Mouse (Mus musculus) neural tube, embryonic 13.5 days (tissue): ENCODE measurements around the gene Echdc3. TPM values are rescaled to one million over a fixed set of nuclear protein-coding genes. Genes with fewer than 3 reads are reported as not detected.

Experiments
- ATAC-seq: fragments of 200-750 bp; cut with Nextera tagmentation; 2 replicates; pipeline ENCODE4 v1.8.0; 2017; ENCODE audit warnings: low read depth, mild to moderate bottlenecking, moderate TSS enrichment, moderate library complexity
- H3K27ac ChIP-seq: fragments of 300-500 bp; sonication (generic); replicated peaks from 2 replicates; pipeline ENCODE4 v1.5.1; 2015; ENCODE audit warnings: moderate library complexity, mild to moderate bottlenecking, inconsistent platforms
- H3K27me3 ChIP-seq: fragments of 300-500 bp; sonication (generic); 2 replicates; pipeline ENCODE4 v1.6.1; 2015; ENCODE audit warnings: mild to moderate bottlenecking, inconsistent platforms
- H3K36me3 ChIP-seq: fragments of 300-500 bp; sonication (generic); 2 replicates; pipeline ENCODE4 v1.6.1; 2015; ENCODE audit warnings: mild to moderate bottlenecking, inconsistent platforms
- H3K4me1 ChIP-seq: fragments of 300-500 bp; sonication (generic); replicated peaks from 2 replicates; pipeline ENCODE4 v1.6.1; 2015; ENCODE audit warnings: inconsistent platforms
- H3K4me2 ChIP-seq: fragments of 300-500 bp; sonication (generic); 2 replicates; pipeline ENCODE4 v1.6.1; 2015; ENCODE audit warnings: inconsistent platforms, mild to moderate bottlenecking, moderate library complexity
- H3K4me3 ChIP-seq: fragments of 300-500 bp; sonication (generic); 2 replicates; pipeline ENCODE4 v1.5.1; 2015; ENCODE audit warnings: mild to moderate bottlenecking, inconsistent platforms
- H3K9ac ChIP-seq: fragments of 300-500 bp; sonication (generic); 2 replicates; pipeline ENCODE4 v1.6.1; 2015; ENCODE audit warnings: moderate library complexity, mild to moderate bottlenecking, inconsistent platforms
- H3K9me3 ChIP-seq: fragments of 300-500 bp; sonication (generic); 2 replicates; pipeline ENCODE4 v1.6.1; 2016; ENCODE audit warnings: inconsistent platforms
- WGBS: fragments of 180-500 bp; shearing (Covaris S2); methylation state at CpG from one replicate; pipeline ENCODE4 v1.1.7; 2015; 5-methylcytosine and 5-hydroxymethylcytosine counted together
- polyA plus RNA-seq: library from polyadenylated mRNA; unstranded; fragments of >200 nt; fragmentation: Nextera tagmentation; extraction: Ambion mirVana; gene quantifications from 2 replicates; pipeline ENCODE4 v1.2.1, GENCODE M21; 2015

The Echdc3 gene
- polyA plus RNA-seq, 1 experiment from 2014 or later, result 1.9 TPM

GRCm38 (mm10) chr2:6212327-6212723, 508 bp downstream of the Echdc3 start:
- H3K27ac ChIP-seq, result peak overlapping the region; percentile 71; the same call in 1 of the 2 replicates
- ATAC-seq, result peak; percentile 32; the same call in 1 of the 2 replicates
- H3K27me3 ChIP-seq, result no peaks in the 10 kb centered on the region
- H3K4me3 ChIP-seq, result peak overlapping the region; percentile 41
- H3K9ac ChIP-seq, result peak overlapping the region; percentile 69
- H3K4me2 ChIP-seq, result peak overlapping the region; percentile 59
- 42% methylated on average over 9 of the region's 9 CpGs for WGBS
- no peaks in the 10 kb centered on the region for H3K36me3 ChIP-seq
- H3K9me3 ChIP-seq, result no peaks in the 10 kb centered on the region
- peaks cover 17% of the 10 kb centered on the region for H3K4me1 ChIP-seq

GRCm38 (mm10) chr2:6210840-6211239, 2.0 kb downstream of the Echdc3 start:
- H3K4me1 ChIP-seq, result peaks cover 17% of the 10 kb centered on the region
- no peak overlapping the region for H3K27ac ChIP-seq
- no peak for ATAC-seq
- H3K4me2 ChIP-seq, result no peak overlapping the region
- no peaks in the 10 kb centered on the region for H3K9me3 ChIP-seq
- WGBS, result 79% methylated on average over 6 of the region's 6 CpGs
- H3K4me3 ChIP-seq, result no peak overlapping the region
- H3K27me3 ChIP-seq, result no peaks in the 10 kb centered on the region
- H3K36me3 ChIP-seq, result no peaks in the 10 kb centered on the region
- H3K9ac ChIP-seq, result no peak overlapping the region

DNA sequence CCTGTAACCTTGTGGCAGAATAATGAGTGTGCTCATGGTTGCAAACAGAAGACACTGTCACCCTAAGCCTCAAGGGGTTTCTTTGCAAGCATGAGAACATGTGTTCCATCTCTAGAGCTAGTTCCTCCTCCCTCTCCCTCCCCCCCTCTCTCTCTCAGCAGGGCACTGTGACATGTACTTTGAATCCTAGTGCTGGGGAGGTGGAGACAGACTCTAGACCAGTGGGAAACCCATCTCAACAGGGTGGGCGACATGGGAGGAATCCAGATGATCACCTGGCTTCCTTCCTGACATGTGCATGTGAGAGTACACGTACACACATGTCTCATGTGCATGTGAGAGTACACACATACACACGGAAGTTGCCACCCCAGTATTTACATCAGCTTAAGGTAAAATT, 3.1 kb downstream of the Echdc3 start:
- ATAC-seq, result no peak
- H3K27ac ChIP-seq, result no peak overlapping the region
- H3K4me3 ChIP-seq, result no peak overlapping the region
- H3K27me3 ChIP-seq, result no peaks in the 10 kb centered on the region
- H3K4me1 ChIP-seq, result peaks cover 17% of the 10 kb centered on the region
- H3K4me2 ChIP-seq, result no peak overlapping the region
- no peaks in the 10 kb centered on the region for H3K36me3 ChIP-seq
- no peak overlapping the region for H3K9ac ChIP-seq
- H3K9me3 ChIP-seq, result no peaks in the 10 kb centered on the region
- 93% methylated on average over 3 of the region's 3 CpGs for WGBS

DNA sequence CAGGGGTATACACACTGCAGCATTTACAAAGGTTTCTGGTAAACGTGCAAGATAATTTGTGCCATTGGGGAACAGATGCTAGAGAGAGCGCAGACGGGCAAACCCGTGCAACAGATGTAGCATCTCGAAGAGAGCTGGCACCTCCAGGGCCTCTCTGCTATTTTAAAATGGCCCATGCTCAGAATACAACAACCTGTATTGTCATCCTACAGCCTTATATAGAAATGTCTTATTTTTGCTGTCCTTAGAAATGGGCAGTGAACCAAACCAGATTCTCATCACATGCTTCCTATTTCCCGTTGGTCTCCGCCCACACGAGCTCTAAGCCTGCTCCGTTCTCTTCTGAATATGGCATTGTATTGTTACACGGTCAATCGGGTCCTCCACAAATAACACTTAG, 3.7 kb downstream of the Echdc3 start:
- no peak overlapping the region for H3K4me2 ChIP-seq
- peaks cover 17% of the 10 kb centered on the region for H3K4me1 ChIP-seq
- H3K27me3 ChIP-seq, result no peaks in the 10 kb centered on the region
- no peak for ATAC-seq
- H3K27ac ChIP-seq, result no peak overlapping the region
- no peaks in the 10 kb centered on the region for H3K36me3 ChIP-seq
- no peak overlapping the region for H3K9ac ChIP-seq
- no peak overlapping the region for H3K4me3 ChIP-seq
- no peaks in the 10 kb centered on the region for H3K9me3 ChIP-seq
- 75% methylated on average over 11 of the region's 11 CpGs for WGBS

GRCm38 (mm10) chr2:6207736-6208135, 5.1 kb downstream of the Echdc3 start:
- H3K4me2 ChIP-seq, result no peak overlapping the region
- H3K36me3 ChIP-seq, result no peaks in the 10 kb centered on the region
- H3K4me3 ChIP-seq, result no peak overlapping the region
- WGBS, result 87% methylated on average over 2 of the region's 2 CpGs
- no peaks in the 10 kb centered on the region for H3K27me3 ChIP-seq
- peaks cover 8% of the 10 kb centered on the region; the same call in 1 of the 2 replicates for H3K4me1 ChIP-seq
- no peak overlapping the region for H3K9ac ChIP-seq
- no peak for ATAC-seq
- H3K27ac ChIP-seq, result no peak overlapping the region
- H3K9me3 ChIP-seq, result no peaks in the 10 kb centered on the region

- H3K4me1 ChIP-seq, result peaks cover 15% of the 10 kb centered on the region
- no peak overlapping the region for H3K4me2 ChIP-seq
- no peak overlapping the region for H3K27ac ChIP-seq
- 0 out of 2 replicates have a peak overlapping the region, but pooled peaks have one; percentile 8 for H3K9ac ChIP-seq
- ATAC-seq, result peak; percentile 45; the same call in 1 of the 2 replicates
- WGBS, result 36% methylated on average over 10 of the region's 10 CpGs
- H3K4me3 ChIP-seq, result no peak overlapping the region
- no peaks in the 10 kb centered on the region for H3K9me3 ChIP-seq
- H3K36me3 ChIP-seq, result no peaks in the 10 kb centered on the region
- no peaks in the 10 kb centered on the region for H3K27me3 ChIP-seq
These were observed 16.4 kb downstream of the Echdc3 start for GRCm38 (mm10) chr2:6196363-6196973.

DNA sequence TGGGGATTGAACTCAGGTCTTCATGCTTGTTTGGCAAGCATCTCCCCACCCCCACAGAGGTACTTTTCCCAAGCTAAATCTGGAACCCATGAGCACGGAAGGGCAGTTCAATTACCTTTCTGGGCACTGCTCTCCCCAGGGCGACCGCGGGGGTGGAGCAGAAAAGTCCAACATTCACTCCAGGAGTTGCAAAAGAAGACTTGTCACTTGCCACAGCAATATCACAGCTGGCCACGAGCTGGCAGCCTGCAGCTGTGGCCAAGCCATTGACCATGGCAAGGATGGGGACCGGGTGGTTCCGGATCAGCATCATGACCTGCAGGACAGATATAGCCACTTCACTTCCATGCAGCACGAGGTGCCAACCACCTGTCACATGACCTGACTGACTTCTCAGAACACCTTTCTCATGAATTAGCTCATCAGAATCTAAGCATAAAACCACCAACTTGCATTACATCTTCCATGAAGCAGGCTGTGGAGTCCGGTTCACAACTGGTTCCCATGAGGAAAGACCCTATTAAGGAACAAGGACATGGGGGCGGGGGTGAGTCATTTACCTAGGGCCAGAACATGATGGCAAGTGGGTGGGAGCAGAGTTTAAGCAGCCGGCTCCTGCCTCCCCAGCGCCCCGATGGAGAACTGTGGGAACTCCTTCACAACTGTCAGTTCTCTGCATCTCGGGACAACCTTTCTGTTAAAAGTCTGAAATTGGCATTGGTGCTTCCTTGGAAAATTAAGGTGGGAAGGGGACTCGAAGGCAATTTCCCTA, 17.2 kb downstream of the Echdc3 start:
- Histone ChIP-seq H3K36me3 (no peaks in the 10 kb centered on the region), H3K9me3 (no peaks in the 10 kb centered on the region), H3K27me3 (no peaks in the 10 kb centered on the region), H3K4me1 (peaks cover 15% of the 10 kb centered on the region), H3K27ac (no peak overlapping the region), H3K4me2 (no peak overlapping the region), H3K4me3 (no peak overlapping the region), H3K9ac (no peak overlapping the region)
- 64% methylated on average over 15 of the region's 15 CpGs for WGBS
- ATAC-seq, result peak; percentile 36

DNA sequence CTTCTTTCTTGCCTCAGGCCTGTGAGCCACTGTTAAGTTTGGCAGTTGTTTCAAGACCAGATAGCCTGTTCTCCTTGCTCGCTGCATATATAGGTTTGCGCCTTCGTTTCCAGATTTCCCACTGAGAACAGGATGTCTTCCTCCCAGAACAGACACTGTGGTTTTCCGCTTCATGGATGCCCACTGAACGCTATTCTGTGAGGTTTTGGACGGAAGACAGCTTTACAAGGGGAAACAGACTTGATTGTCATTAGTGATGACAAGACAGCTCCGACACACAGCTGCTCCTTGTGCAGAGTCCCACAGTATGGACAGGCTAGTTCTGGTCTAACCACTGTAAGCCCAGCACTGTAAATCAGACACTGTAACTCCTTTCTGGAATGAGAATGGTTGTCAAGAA, 18.3 kb downstream of the Echdc3 start:
- Histone ChIP-seq H3K9me3 (no peaks in the 10 kb centered on the region), H3K4me3 (no peak overlapping the region), H3K4me1 (peaks cover 15% of the 10 kb centered on the region), H3K27ac (no peak overlapping the region), H3K27me3 (no peaks in the 10 kb centered on the region), H3K36me3 (no peaks in the 10 kb centered on the region), H3K4me2 (no peak overlapping the region), H3K9ac (no peak overlapping the region)
- ATAC-seq, result no peak
- WGBS, result 63% methylated on average over 7 of the region's 7 CpGs

DNA sequence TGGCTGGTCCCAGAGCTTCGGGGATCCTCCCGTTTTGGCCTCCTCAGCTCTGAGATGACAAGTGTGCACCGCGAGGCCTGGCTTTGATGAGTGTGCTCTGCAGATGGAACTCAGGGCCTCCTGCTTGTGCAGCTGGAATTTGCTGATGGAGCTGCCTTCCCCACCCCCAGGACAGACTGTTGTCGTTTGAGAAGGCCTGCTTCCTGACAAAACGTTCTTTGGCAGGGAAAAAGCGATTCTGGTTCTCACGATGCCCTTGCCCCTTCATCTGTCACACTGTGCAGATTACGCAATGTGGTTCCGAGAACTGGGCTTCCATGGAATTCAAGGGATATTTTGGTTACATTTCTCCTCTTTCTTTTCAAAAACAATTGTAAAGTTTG, 19.3 kb downstream of the Echdc3 start:
- Histone ChIP-seq H3K27ac (no peak overlapping the region), H3K27me3 (no peaks in the 10 kb centered on the region), H3K4me2 (no peak overlapping the region), H3K36me3 (no peaks in the 10 kb centered on the region), H3K4me3 (no peak overlapping the region), H3K9ac (0 out of 2 replicates have a peak overlapping the region, but pooled peaks have one; percentile 8), H3K9me3 (no peaks in the 10 kb centered on the region), H3K4me1 (peaks cover 15% of the 10 kb centered on the region)
- 69% methylated on average over 10 of the region's 10 CpGs for WGBS
- no peak for ATAC-seq

DNA sequence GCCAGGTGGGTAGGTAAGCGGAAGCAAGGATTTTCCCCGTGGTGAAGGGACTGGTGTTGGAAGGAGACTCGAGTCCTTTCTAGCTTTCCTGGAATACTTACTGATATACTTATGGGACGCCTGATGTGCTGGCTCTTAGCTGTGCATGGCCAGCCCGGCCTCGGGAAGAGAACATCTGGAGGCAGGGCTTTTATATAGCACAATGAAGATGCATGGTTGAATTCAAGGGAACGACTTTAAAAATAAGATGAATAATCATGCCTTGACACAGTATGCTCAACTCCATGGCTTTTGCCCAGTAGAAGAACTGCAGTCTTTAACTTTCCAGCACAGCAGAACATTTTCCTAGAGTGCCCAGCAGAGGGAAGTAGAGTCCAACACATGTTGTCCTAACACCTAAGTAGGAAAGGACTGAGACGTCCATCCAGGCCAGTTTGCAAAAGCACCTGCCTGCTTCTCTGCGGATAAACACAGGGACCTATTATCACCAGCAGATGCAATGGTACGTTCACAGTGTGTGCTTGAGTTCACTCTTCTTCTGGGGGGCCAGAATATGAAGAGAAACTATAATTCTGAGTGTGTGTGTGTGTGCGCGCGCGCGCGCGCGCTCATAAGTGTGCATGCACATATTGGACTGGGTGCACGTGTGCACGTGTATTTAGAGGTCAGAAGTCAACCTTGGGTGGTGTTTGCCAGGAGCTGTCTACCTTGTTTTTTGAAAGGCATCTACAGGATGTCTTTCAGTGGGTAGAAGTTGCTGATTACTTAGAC, 19.8 kb downstream of the Echdc3 start:
- H3K4me2 ChIP-seq, result no peak overlapping the region
- H3K4me3 ChIP-seq, result no peak overlapping the region
- H3K27me3 ChIP-seq, result no peaks in the 10 kb centered on the region
- 75% methylated on average over 20 of the region's 20 CpGs for WGBS
- peak; percentile 41; the same call in 1 of the 2 replicates for ATAC-seq
- H3K36me3 ChIP-seq, result no peaks in the 10 kb centered on the region
- H3K9me3 ChIP-seq, result no peaks in the 10 kb centered on the region
- no peak overlapping the region for H3K9ac ChIP-seq
- H3K4me1 ChIP-seq, result peaks cover 15% of the 10 kb centered on the region
- no peak overlapping the region for H3K27ac ChIP-seq

DNA sequence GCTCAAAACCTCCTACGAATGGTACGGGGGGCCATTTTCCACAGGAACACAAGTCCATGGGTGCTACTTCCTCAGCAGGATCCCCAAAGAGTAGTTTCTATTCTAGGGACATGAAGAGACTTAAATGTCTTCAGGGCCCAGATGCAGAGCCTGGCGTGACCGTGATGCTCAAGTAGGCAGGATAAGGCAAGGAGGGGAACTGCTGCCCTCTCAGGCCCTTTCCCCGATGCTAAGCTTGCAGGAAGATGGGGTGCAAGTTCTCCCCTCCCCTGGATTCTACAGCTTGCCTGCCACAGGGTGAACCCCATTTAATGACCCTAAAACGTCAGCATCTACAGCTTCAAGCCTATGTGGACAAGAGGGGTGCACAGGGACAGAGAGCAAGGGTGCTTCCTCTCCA, 22.8 kb downstream of the Echdc3 start:
- ATAC-seq, result no peak
- Histone ChIP-seq H3K27me3 (no peaks in the 10 kb centered on the region), H3K36me3 (no peaks in the 10 kb centered on the region), H3K9me3 (no peaks in the 10 kb centered on the region), H3K4me3 (no peak overlapping the region), H3K4me2 (no peak overlapping the region), H3K9ac (no peak overlapping the region), H3K27ac (no peak overlapping the region), H3K4me1 (peaks cover 16% of the 10 kb centered on the region)
- 91% methylated on average over 6 of the region's 6 CpGs for WGBS

GRCm38 (mm10) chr2:6189675-6189998, 23.2 kb downstream of the Echdc3 start:
- peaks cover 13% of the 10 kb centered on the region for H3K4me1 ChIP-seq
- H3K4me3 ChIP-seq, result no peak overlapping the region
- H3K36me3 ChIP-seq, result no peaks in the 10 kb centered on the region
- H3K9ac ChIP-seq, result no peak overlapping the region
- no peaks in the 10 kb centered on the region for H3K27me3 ChIP-seq
- H3K9me3 ChIP-seq, result 0 out of 2 replicates have a peak, but pooled peaks cover 3% of the 10 kb centered on the region
- WGBS, result 78% methylated on average over 2 of the region's 2 CpGs
- no peak overlapping the region for H3K4me2 ChIP-seq
- H3K27ac ChIP-seq, result no peak overlapping the region
- ATAC-seq, result no peak
